Mouse (Mus musculus) limb, embryonic 11.5 days (tissue): ENCODE measurements around the gene Erh. TPM values are rescaled to one million over a fixed set of nuclear protein-coding genes. Genes with fewer than 3 reads are reported as not detected.

ENCODE experiments used
- ATAC-seq: fragments of 200-750 bp; cut with Nextera tagmentation; 2 replicates; pipeline ENCODE4 v1.8.0; 2017; ENCODE audit warnings: low read depth; ENCODE audit not compliant: insufficient number of reproducible peaks, low FRiP score, low TSS enrichment
- DNase-seq: peaks from one replicate; pipeline ENCODE4 v3.0.0-alpha.2; 2015; ENCODE audit warnings: low spot score
- H3K27ac ChIP-seq: fragments of 300-500 bp; sonication (generic); replicated peaks from 2 replicates; pipeline ENCODE4 v1.5.1; 2014; ENCODE audit warnings: low read depth, mild to moderate bottlenecking, low read length
- H3K27me3 ChIP-seq: fragments of 300-500 bp; sonication (generic); 2 replicates; pipeline ENCODE4 v1.6.1; 2014; ENCODE audit warnings: mild to moderate bottlenecking, low read length, mixed read lengths; ENCODE audit not compliant: control insufficient read depth, insufficient read depth
- H3K36me3 ChIP-seq: fragments of 300-500 bp; sonication (generic); 2 replicates; pipeline ENCODE4 v1.6.1; 2014; ENCODE audit warnings: mild to moderate bottlenecking, low read length, moderate library complexity, mixed read lengths; ENCODE audit not compliant: control insufficient read depth, insufficient read depth
- H3K4me1 ChIP-seq: fragments of 300-500 bp; sonication (generic); 2 replicates; pipeline ENCODE4 v1.6.1; 2014; ENCODE audit warnings: low read length, mixed read lengths; ENCODE audit not compliant: control insufficient read depth, insufficient read depth
- H3K4me2 ChIP-seq: fragments of 300-500 bp; sonication (generic); 2 replicates; pipeline ENCODE4 v1.6.1; 2014; ENCODE audit warnings: low read depth, mild to moderate bottlenecking, moderate library complexity; ENCODE audit not compliant: severe bottlenecking
- H3K4me3 ChIP-seq: fragments of 300-500 bp; sonication (generic); 2 replicates; pipeline ENCODE4 v1.5.1; 2014; ENCODE audit warnings: low read depth, low read length
- H3K9ac ChIP-seq: fragments of 300-500 bp; sonication (generic); 2 replicates; pipeline ENCODE4 v1.6.1; 2014; ENCODE audit warnings: mild to moderate bottlenecking, low read length
- H3K9me3 ChIP-seq: fragments of 300-500 bp; sonication (generic); 2 replicates; pipeline ENCODE4 v1.6.1; 2016; ENCODE audit warnings: low read length; ENCODE audit not compliant: control insufficient read depth
- WGBS: fragments of 180-500 bp; shearing (Covaris S2); extraction: QIAGEN DNeasy Blood & Tissue Kit; methylation state at CpG from one replicate; pipeline ENCODE4 v1.1.7; 2014; 5-methylcytosine and 5-hydroxymethylcytosine counted together
- polyA plus RNA-seq: library from polyadenylated mRNA; unstranded; fragments of >200 nt; fragmentation: Nextera tagmentation; extraction: Ambion mirVana; gene quantifications from 2 replicates; pipeline ENCODE4 v1.2.1, GENCODE M21; 2014

The Erh gene
- polyA plus RNA-seq, 1 experiment from 2014 or later = 400 TPM

GRCm38 (mm10) chr12:80681340-80681739 is 37.2 kb upstream of the Erh start:
- Histone ChIP-seq H3K27ac (no peak overlapping the region), H3K4me3 (no peak overlapping the region), H3K4me1 (no peaks in the 10 kb centered on the region), H3K36me3 (no peaks in the 10 kb centered on the region), H3K27me3 (no peaks in the 10 kb centered on the region), H3K9ac (no peak overlapping the region), H3K9me3 (no peaks in the 10 kb centered on the region), H3K4me2 (no peak overlapping the region)
- WGBS = 72% methylated on average over 1 of the region's 1 CpGs
- ATAC-seq = no peak
- DNase-seq = peak; percentile 32

- H3K4me3 ChIP-seq = no peak overlapping the region
- DNase-seq (peak; percentile 66), ATAC-seq (no peak)
- H3K4me2 ChIP-seq = no peak overlapping the region
- peaks cover 3% of the 10 kb centered on the region; the same call in 1 of the 2 replicates for H3K36me3 ChIP-seq
- H3K27ac ChIP-seq = no peak overlapping the region
- 16% methylated on average over 3 of the region's 3 CpGs for WGBS
- H3K9ac ChIP-seq = no peak overlapping the region
- H3K4me1 ChIP-seq = no peaks in the 10 kb centered on the region
- H3K27me3 ChIP-seq = no peaks in the 10 kb centered on the region
- H3K9me3 ChIP-seq = no peaks in the 10 kb centered on the region
Observed at GRCm38 (mm10) chr12:80673170-80673569, 29.0 kb upstream of the Erh start.

- ATAC-seq (no peak), DNase-seq (no peak)
- Histone ChIP-seq H3K9ac (no peak overlapping the region), H3K4me2 (no peak overlapping the region), H3K27me3 (no peaks in the 10 kb centered on the region), H3K9me3 (no peaks in the 10 kb centered on the region), H3K4me1 (no peaks in the 10 kb centered on the region), H3K4me3 (no peak overlapping the region), H3K27ac (no peak overlapping the region), H3K36me3 (peaks cover 2% of the 10 kb centered on the region; the same call in 1 of the 2 replicates)
- WGBS = 86% methylated on average over 2 of the region's 2 CpGs
Observed at GRCm38 (mm10) chr12:80668391-80668790, 24.2 kb upstream of the Erh start.

- DNase-seq (no peak), ATAC-seq (no peak)
- Histone ChIP-seq H3K9ac (no peak overlapping the region), H3K27me3 (no peaks in the 10 kb centered on the region), H3K9me3 (no peaks in the 10 kb centered on the region), H3K27ac (no peak overlapping the region), H3K36me3 (peaks cover 2% of the 10 kb centered on the region; the same call in 1 of the 2 replicates), H3K4me1 (no peaks in the 10 kb centered on the region), H3K4me2 (no peak overlapping the region), H3K4me3 (no peak overlapping the region)
- 81% methylated on average over 2 of the region's 2 CpGs for WGBS
Observed at GRCm38 (mm10) chr12:80663935-80664334, 19.8 kb upstream of the Erh start.

- no peak overlapping the region for H3K4me2 ChIP-seq
- 94% methylated on average over 10 of the region's 10 CpGs for WGBS
- H3K36me3 ChIP-seq = peaks cover 2% of the 10 kb centered on the region; the same call in 1 of the 2 replicates
- H3K9me3 ChIP-seq = no peaks in the 10 kb centered on the region
- no peak overlapping the region for H3K27ac ChIP-seq
- H3K9ac ChIP-seq = no peak overlapping the region
- no peaks in the 10 kb centered on the region for H3K27me3 ChIP-seq
- H3K4me1 ChIP-seq = no peaks in the 10 kb centered on the region
- ATAC-seq (no peak), DNase-seq (no peak)
- no peak overlapping the region for H3K4me3 ChIP-seq
Observed at GRCm38 (mm10) chr12:80662322-80662721, 18.2 kb upstream of the Erh start.

- Histone ChIP-seq H3K4me3 (no peak overlapping the region), H3K27ac (no peak overlapping the region), H3K27me3 (no peaks in the 10 kb centered on the region), H3K36me3 (peaks cover 2% of the 10 kb centered on the region; the same call in 1 of the 2 replicates), H3K9me3 (no peaks in the 10 kb centered on the region), H3K4me1 (no peaks in the 10 kb centered on the region), H3K4me2 (no peak overlapping the region), H3K9ac (no peak overlapping the region)
- DNase-seq = no peak
- WGBS = 92% methylated on average over 6 of the region's 6 CpGs
- ATAC-seq = no peak
Observed at GRCm38 (mm10) chr12:80658661-80659060, 14.5 kb upstream of the Erh start.

GRCm38 (mm10) chr12:80654659-80655025 is 10.5 kb upstream of the Erh start:
- H3K4me1 ChIP-seq = no peaks in the 10 kb centered on the region
- H3K4me2 ChIP-seq = no peak overlapping the region
- no peak overlapping the region for H3K27ac ChIP-seq
- no peaks in the 10 kb centered on the region for H3K9me3 ChIP-seq
- H3K27me3 ChIP-seq = no peaks in the 10 kb centered on the region
- no peak overlapping the region for H3K4me3 ChIP-seq
- ATAC-seq (no peak), DNase-seq (no peak)
- 93% methylated on average over 3 of the region's 3 CpGs for WGBS
- no peaks in the 10 kb centered on the region for H3K36me3 ChIP-seq
- H3K9ac ChIP-seq = no peak overlapping the region

- H3K27me3 ChIP-seq = no peaks in the 10 kb centered on the region
- ATAC-seq = no peak
- no peaks in the 10 kb centered on the region for H3K36me3 ChIP-seq
- H3K4me1 ChIP-seq = no peaks in the 10 kb centered on the region
- 92% methylated on average over 7 of the region's 7 CpGs for WGBS
- no peak overlapping the region for H3K4me2 ChIP-seq
- DNase-seq = no peak
- no peaks in the 10 kb centered on the region for H3K9me3 ChIP-seq
- no peak overlapping the region for H3K27ac ChIP-seq
- no peak overlapping the region for H3K9ac ChIP-seq
- H3K4me3 ChIP-seq = no peak overlapping the region
Observed at GRCm38 (mm10) chr12:80653951-80654658, 10.0 kb upstream of the Erh start.

GRCm38 (mm10) chr12:80646377-80646776 is 2.2 kb upstream of the Erh start:
- Histone ChIP-seq H3K36me3 (no peaks in the 10 kb centered on the region), H3K4me1 (peaks cover 8% of the 10 kb centered on the region), H3K27ac (no peak overlapping the region), H3K9ac (no peak overlapping the region), H3K9me3 (no peaks in the 10 kb centered on the region), H3K4me3 (no peak overlapping the region), H3K27me3 (no peaks in the 10 kb centered on the region), H3K4me2 (no peak overlapping the region)
- 94% methylated on average over 3 of the region's 3 CpGs for WGBS
- ATAC-seq (no peak), DNase-seq (no peak)
